21 mouse cellular contexts compared by ENCODE assay signal in the genomic region with DNA sequence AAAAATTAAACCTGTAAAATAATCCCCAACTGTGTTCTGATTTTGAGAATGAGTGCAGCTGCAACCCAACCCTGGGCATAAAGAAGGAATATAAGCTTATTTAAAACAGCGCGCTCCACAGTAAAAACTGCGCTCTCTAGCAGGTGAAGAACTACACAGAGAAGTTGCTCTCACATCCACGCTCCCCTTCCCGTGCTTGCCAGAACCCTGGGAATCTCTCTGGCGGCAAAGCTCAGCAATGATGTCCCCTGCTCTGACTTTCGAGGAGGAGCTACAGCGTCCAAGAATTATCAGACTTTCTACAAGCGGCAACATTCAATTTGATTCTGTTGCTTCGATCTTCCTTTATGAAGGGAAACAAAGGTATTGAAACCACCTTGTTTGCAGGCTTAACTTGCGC.
DNase-seq lines count a peak whose midpoint lies in the region; ATAC-seq lines count a peak whose summit lies in the region.
"Had no signal": no experiment of that assay in that cellular context is flagged by ENCODE, and none has a peak within 500 bp of the region (broad histone marks: within the 10 kb centered on the region; RNA-seq: fewer than 3 reads in every experiment).

No protein-coding gene starts in this region.

- 0 out of 2 replicates have a peak, but pooled peaks cover 5% of the 10 kb centered on the region for H3K4me1 ChIP-seq in midbrain, embryonic 12.5 days
- H3K4me1 ChIP-seq in midbrain, embryonic 10.5 days = no peaks in the 10 kb centered on the region; the same call in 1 of the 2 replicates
- peaks cover 12% of the 10 kb centered on the region for H3K4me1 ChIP-seq in hindbrain, embryonic 15.5 days (replicated peaks)
- H3K4me1 ChIP-seq in neural tube, embryonic 13.5 days (replicated peaks) = peaks cover 24% of the 10 kb centered on the region
- H3K4me1 ChIP-seq: heart, embryonic 15.5 days; limb, embryonic 13.5 days; liver, embryonic 13.5 days had no signal

- no peak for ATAC-seq in midbrain, embryonic 12.5 days (ENCODE audit: low FRiP score, low read depth)
- peak; percentile 42 for ATAC-seq in hindbrain, embryonic 15.5 days (ENCODE audit: low FRiP score, low read depth)
- no peak for ATAC-seq in neural tube, embryonic 13.5 days (ENCODE audit: low read depth)
- ATAC-seq: intestine, embryonic 16.5 days; Patski had no signal

- peak overlapping the region; percentile 46; the same call in 1 of the 2 replicates for H3K27ac ChIP-seq in midbrain, embryonic 12.5 days (replicated peaks)
- H3K27ac ChIP-seq in midbrain, embryonic 10.5 days (replicated peaks) = no peak overlapping the region
- peak overlapping the region; percentile 34; the same call in 1 of the 2 replicates for H3K27ac ChIP-seq in hindbrain, embryonic 15.5 days (replicated peaks)
- H3K27ac ChIP-seq in neural tube, embryonic 13.5 days (replicated peaks) = peak overlapping the region; percentile 70
- H3K27ac ChIP-seq: gastrocnemius, adult 2 months; heart, embryonic 15.5 days; limb, embryonic 13.5 days; liver, embryonic 13.5 days; macrophage had no signal

- no peaks in the 10 kb centered on the region for H3K9me3 ChIP-seq in midbrain, embryonic 12.5 days
- H3K9me3 ChIP-seq in midbrain, embryonic 10.5 days (replicated peaks) = no peaks in the 10 kb centered on the region
- H3K9me3 ChIP-seq in hindbrain, embryonic 15.5 days = no peaks in the 10 kb centered on the region
- H3K9me3 ChIP-seq in neural tube, embryonic 13.5 days = no peaks in the 10 kb centered on the region
- H3K9me3 ChIP-seq: heart, embryonic 15.5 days; limb, embryonic 13.5 days; liver, embryonic 13.5 days had no signal

- no peaks in the 10 kb centered on the region for H3K27me3 ChIP-seq in midbrain, embryonic 12.5 days
- H3K27me3 ChIP-seq in midbrain, embryonic 10.5 days (ENCODE audit: low read depth, poor library complexity, severe bottlenecking) = no peaks in the 10 kb centered on the region
- H3K27me3 ChIP-seq in hindbrain, embryonic 15.5 days = no peaks in the 10 kb centered on the region
- no peaks in the 10 kb centered on the region for H3K27me3 ChIP-seq in neural tube, embryonic 13.5 days
- H3K27me3 ChIP-seq: heart, embryonic 15.5 days; limb, embryonic 13.5 days; liver, embryonic 13.5 days; Patski had no signal

- H3K4me3 ChIP-seq in midbrain, embryonic 12.5 days = no peak overlapping the region
- H3K4me3 ChIP-seq in midbrain, embryonic 10.5 days = no peak overlapping the region
- H3K4me3 ChIP-seq in hindbrain, embryonic 15.5 days = no peak overlapping the region
- no peak overlapping the region for H3K4me3 ChIP-seq in neural tube, embryonic 13.5 days
- H3K4me3 ChIP-seq: gastrocnemius, adult 2 months; heart, embryonic 15.5 days; limb, embryonic 13.5 days; liver, embryonic 13.5 days had no signal

- H3K4me2 ChIP-seq in midbrain, embryonic 12.5 days (replicated peaks) = no peak overlapping the region
- H3K4me2 ChIP-seq in hindbrain, embryonic 15.5 days = no peak overlapping the region
- H3K4me2 ChIP-seq in neural tube, embryonic 13.5 days = no peak overlapping the region
- H3K4me2 ChIP-seq: heart, embryonic 15.5 days; limb, embryonic 13.5 days; liver, embryonic 13.5 days; lung, embryonic 14.5 days had no signal

- peak; percentile 36 to 49 for DNase-seq in cerebellum, postnatal 10 days
- DNase-seq in cerebellum, adult 9-10 months = no peak
- DNase-seq in midbrain, embryonic 10.5 days (ENCODE audit: low spot score) = no peak
- DNase-seq in lung, postnatal 10 days = no peak
- no peak for DNase-seq in left cerebral cortex, adult 11 months (ENCODE audit: low spot score)
- DNase-seq: adrenal gland, adult 8-10 months; embryo, embryonic 11 days; gastrocnemius, adult 2 months; heart, postnatal 4 days; liver, embryonic 13.5 days; lung, embryonic 14.5 days; right cerebral cortex, postnatal 4 days; thymus, adult 2 months had no signal

- no peaks in the 10 kb centered on the region for H3K36me3 ChIP-seq in midbrain, embryonic 12.5 days
- no peaks in the 10 kb centered on the region for H3K36me3 ChIP-seq in midbrain, embryonic 10.5 days
- H3K36me3 ChIP-seq in hindbrain, embryonic 15.5 days = no peaks in the 10 kb centered on the region
- no peaks in the 10 kb centered on the region for H3K36me3 ChIP-seq in neural tube, embryonic 13.5 days
- H3K36me3 ChIP-seq: heart, embryonic 15.5 days; limb, embryonic 13.5 days; liver, embryonic 13.5 days had no signal

- WGBS in midbrain, embryonic 12.5 days = 81% methylated on average over 11 of the region's 11 CpGs
- 85% methylated on average over 11 of the region's 11 CpGs for WGBS in midbrain, embryonic 10.5 days
- 62% methylated on average over 11 of the region's 11 CpGs for WGBS in hindbrain, embryonic 15.5 days
- 84% methylated on average over 11 of the region's 11 CpGs for WGBS in neural tube, embryonic 13.5 days

- no peak overlapping the region for H3K9ac ChIP-seq in midbrain, embryonic 12.5 days (replicated peaks)
- no peak overlapping the region for H3K9ac ChIP-seq in hindbrain, embryonic 15.5 days
- H3K9ac ChIP-seq in neural tube, embryonic 13.5 days = no peak overlapping the region
- H3K9ac ChIP-seq: heart, embryonic 15.5 days; limb, embryonic 13.5 days; liver, embryonic 13.5 days; lung, embryonic 14.5 days had no signal

Comparison
In these comparisons a context has a peak if more than half of its experiments do, and no peak if none do; other contexts are left out.
1. DNase-seq: peak in cerebellum, postnatal 10 days (2 of 2); none in cerebellum, adult 9-10 months (single experiment), midbrain, embryonic 10.5 days (single experiment), lung, postnatal 10 days (single experiment) and left cerebral cortex, adult 11 months (single experiment).